Mouse (Mus musculus): ENCODE results near the gene Slc22a12.

- TF ChIP-seq EP300 (IDR thresholded peaks at IDR 0.05) (no peak), CTCF (IDR thresholded peaks at IDR 0.05) (no peak)
Observed at GRCm38 (mm10) chr19:6503926-6504655, 38.7 kb downstream of the Slc22a12 start.

All from lung, postnatal 0 days (tissue).